Comparison of ENCODE assay signal across 28 mouse cellular contexts in the genomic region with DNA sequence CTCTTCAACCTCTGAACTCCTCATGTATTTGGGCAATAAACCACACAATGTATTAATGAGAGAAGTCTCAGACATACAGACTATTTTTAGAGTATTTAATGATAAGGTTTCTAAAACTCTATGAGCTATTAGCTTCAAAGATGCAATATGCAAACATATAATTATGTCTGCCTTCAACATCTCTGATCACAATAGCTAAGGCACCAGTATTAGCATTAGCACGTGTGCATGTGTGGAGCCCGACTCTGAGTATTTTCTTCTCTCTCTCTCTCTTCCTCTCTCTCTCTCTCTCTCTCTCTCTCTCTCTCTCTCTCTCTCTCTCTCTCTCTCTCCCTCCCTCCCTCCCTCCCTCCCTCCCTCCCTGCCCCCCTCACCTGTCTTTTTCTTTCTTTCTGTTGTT. TPM values are rescaled to one million over a fixed set of nuclear protein-coding genes. Genes with fewer than 3 reads are reported as not detected.
"Had no signal": no experiment of that assay in that cellular context is flagged by ENCODE, and none has a peak within 500 bp of the region (broad histone marks: within the 10 kb centered on the region; RNA-seq: fewer than 3 reads in every experiment).

No protein-coding gene starts in this region.

- H3K4me3 ChIP-seq: heart, adult 2 months; heart, embryonic 13.5 days; heart, embryonic 15.5 days; hindbrain, embryonic 13.5 days; hindbrain, embryonic 15.5 days; kidney, embryonic 15.5 days; left cerebral cortex, adult 2 months; limb, embryonic 10.5 days; limb, embryonic 12.5 days; liver, embryonic 13.5 days; liver, embryonic 15.5 days had no signal

- H3K27ac ChIP-seq: heart, adult 2 months; heart, embryonic 13.5 days; heart, embryonic 15.5 days; hindbrain, embryonic 13.5 days; hindbrain, embryonic 15.5 days; hindbrain, postnatal 0 days; kidney, embryonic 15.5 days; kidney, postnatal 0 days; left cerebral cortex, adult 2 months; limb, embryonic 12.5 days; liver, embryonic 13.5 days; liver, embryonic 15.5 days had no signal

- H3K4me1 ChIP-seq: heart, embryonic 13.5 days; heart, embryonic 15.5 days; liver, embryonic 13.5 days; liver, embryonic 15.5 days had no signal

- H3K36me3 ChIP-seq: heart, embryonic 13.5 days; heart, embryonic 15.5 days; hindbrain, embryonic 13.5 days; hindbrain, embryonic 15.5 days; kidney, embryonic 15.5 days; limb, embryonic 12.5 days; liver, embryonic 13.5 days; liver, embryonic 15.5 days had no signal

- ATAC-seq: hindbrain, postnatal 0 days; intestine, embryonic 16.5 days had no signal

- H3K27me3 ChIP-seq: heart, embryonic 13.5 days; heart, embryonic 15.5 days; hindbrain, embryonic 13.5 days; hindbrain, embryonic 15.5 days; kidney, embryonic 15.5 days; limb, embryonic 12.5 days; liver, embryonic 13.5 days; liver, embryonic 15.5 days had no signal

- H3K9ac ChIP-seq: heart, embryonic 13.5 days; heart, embryonic 15.5 days; hindbrain, embryonic 13.5 days; hindbrain, embryonic 15.5 days; kidney, embryonic 15.5 days; limb, embryonic 12.5 days; liver, embryonic 13.5 days; liver, embryonic 15.5 days had no signal

- H3K4me2 ChIP-seq: heart, embryonic 11.5 days; heart, embryonic 13.5 days; heart, embryonic 15.5 days; hindbrain, embryonic 13.5 days; hindbrain, embryonic 15.5 days; kidney, embryonic 15.5 days; limb, embryonic 12.5 days; liver, embryonic 11.5 days; liver, embryonic 13.5 days; liver, embryonic 15.5 days had no signal

- DNase-seq: gastrocnemius, postnatal 14 days; gastrocnemius, postnatal 36 days; heart, adult 11 months; heart, adult 2 months; heart, postnatal 14 days; heart, postnatal 36 days; kidney, adult 11 months; kidney, adult 2 months; kidney, adult 9 months; kidney, postnatal 14 days; kidney, postnatal 36 days; liver; liver, embryonic 13.5 days had no signal

- H3K9me3 ChIP-seq: heart, embryonic 13.5 days; heart, embryonic 15.5 days; hindbrain, embryonic 13.5 days; hindbrain, embryonic 15.5 days; kidney, embryonic 15.5 days; limb, embryonic 10.5 days; limb, embryonic 12.5 days; liver, embryonic 13.5 days; liver, embryonic 15.5 days had no signal

RNA-seq across cellular contexts. Expression of a gene that starts 9.0 kb away (rescaled TPM):
- total RNA-seq: hematopoietic stem cell, adult 5-6 weeks had no signal
